Mouse (Mus musculus) right cerebral cortex, adult 2 months (tissue): Measurements from ENCODE around the gene Tchh.
"Not testable (repeated sequence)": the region's sequence is repeated elsewhere in the genome, so short reads cannot be mapped to it uniquely, and the experiment has no call there.

Experiments used
- DNase-seq, 2 experiments: peaks; one replicate each; pipeline ENCODE4 v3.0.0; 2021 to 2022; ENCODE audit warnings: low spot score in 2 of 2

Gene Tchh

GRCm38 (mm10) chr3:93493992-93494391, 51.9 kb downstream of the Tchh start:
- peak; percentile 59 to 68 for DNase-seq

- DNase-seq, result not testable (repeated sequence)
Observed at GRCm38 (mm10) chr3:93494774-93495173, 52.6 kb downstream of the Tchh start.

GRCm38 (mm10) chr3:93497131-93497530, 55.0 kb downstream of the Tchh start:
- no peak for DNase-seq
